Mouse (Mus musculus): Measurements from ENCODE around the gene Erich6b.

The Erich6b gene

GRCm38 (mm10) chr14:75642080-75642479, at the start of gene Erich6b:
Gene Erich6b, plus strand, starts transcription at chr14:75642259.
- DNase-seq (ENCODE audit: low read depth, low spot score): no peak

- no peak for DNase-seq (ENCODE audit: low read depth, low spot score)
Observed at GRCm38 (mm10) chr14:75592978-75593377, 49.1 kb upstream of the Erich6b start, which contains the start of gene Spert. Gene Spert, minus strand, starts transcription at chr14:75593116.

GRCm38 (mm10) chr14:75609176-75609575, 32.9 kb upstream of the Erich6b start:
- no peak for DNase-seq (ENCODE audit: low read depth, low spot score)

GRCm38 (mm10) chr14:75616375-75616774, 25.7 kb upstream of the Erich6b start:
- no peak for DNase-seq (ENCODE audit: low read depth, low spot score)

GRCm38 (mm10) chr14:75622984-75623383, 19.1 kb upstream of the Erich6b start:
- no peak for DNase-seq (ENCODE audit: low read depth, low spot score)

- no peak for DNase-seq (ENCODE audit: low read depth, low spot score)
Observed at GRCm38 (mm10) chr14:75628870-75629269, 13.2 kb upstream of the Erich6b start.

- no peak for DNase-seq (ENCODE audit: low read depth, low spot score)
Observed at GRCm38 (mm10) chr14:75635350-75635749, 6.7 kb upstream of the Erich6b start.

- no peak for DNase-seq (ENCODE audit: low read depth, low spot score)
Observed at GRCm38 (mm10) chr14:75636107-75636506, 6.0 kb upstream of the Erich6b start.

GRCm38 (mm10) chr14:75637641-75638040, 4.4 kb upstream of the Erich6b start:
- DNase-seq (ENCODE audit: low read depth, low spot score): no peak

- DNase-seq (ENCODE audit: low read depth, low spot score): no peak
Observed at GRCm38 (mm10) chr14:75640846-75641245, 1.2 kb upstream of the Erich6b start.

- DNase-seq (ENCODE audit: low read depth, low spot score): no peak
Observed at GRCm38 (mm10) chr14:75641369-75641768, 690 bp upstream of the Erich6b start.

GRCm38 (mm10) chr14:75645461-75645860, 3.4 kb downstream of the Erich6b start:
- no peak for DNase-seq (ENCODE audit: low read depth, low spot score)

- DNase-seq (ENCODE audit: low read depth, low spot score): no peak
Observed at GRCm38 (mm10) chr14:75646060-75646459, 4.0 kb downstream of the Erich6b start.

- no peak for DNase-seq (ENCODE audit: low read depth, low spot score)
Observed at GRCm38 (mm10) chr14:75646968-75647829, 5.1 kb downstream of the Erich6b start.

GRCm38 (mm10) chr14:75660936-75661335, 18.9 kb downstream of the Erich6b start:
- no peak for DNase-seq (ENCODE audit: low read depth, low spot score)

GRCm38 (mm10) chr14:75661548-75661947, 19.5 kb downstream of the Erich6b start:
- no peak for DNase-seq (ENCODE audit: low read depth, low spot score)

- DNase-seq (ENCODE audit: low read depth, low spot score): no peak
Observed at GRCm38 (mm10) chr14:75665430-75666180, 23.5 kb downstream of the Erich6b start.

GRCm38 (mm10) chr14:75669085-75669645, 27.1 kb downstream of the Erich6b start:
- DNase-seq (ENCODE audit: low read depth, low spot score): no peak

- DNase-seq (ENCODE audit: low read depth, low spot score): no peak
Observed at GRCm38 (mm10) chr14:75676316-75676715, 34.3 kb downstream of the Erich6b start.

GRCm38 (mm10) chr14:75690428-75690827, 48.4 kb downstream of the Erich6b start:
- DNase-seq (ENCODE audit: low read depth, low spot score): no peak

- DNase-seq (ENCODE audit: low read depth, low spot score): no peak
Observed at GRCm38 (mm10) chr14:75696096-75696495, 54.0 kb downstream of the Erich6b start.

GRCm38 (mm10) chr14:75697928-75698327, 55.9 kb downstream of the Erich6b start:
- DNase-seq (ENCODE audit: low read depth, low spot score): no peak
